Mouse (Mus musculus) kidney, adult 9 months (tissue): ENCODE measurements around the gene Nudt14.

Experiments
- DNase-seq: peaks from one replicate; pipeline ENCODE4 v3.0.0; 2022

Nudt14 gene

GRCm38 (mm10) chr12:112908991-112909390 is 32.9 kb downstream of the Nudt14 start:
- no peak for DNase-seq

- DNase-seq, result no peak
These were observed 36.9 kb downstream of the Nudt14 start for GRCm38 (mm10) chr12:112905001-112905400.

- DNase-seq, result no peak
These were observed 38.0 kb downstream of the Nudt14 start for GRCm38 (mm10) chr12:112903941-112904340.

- DNase-seq, result no peak
These were observed 41.3 kb downstream of the Nudt14 start for GRCm38 (mm10) chr12:112900641-112901040.

- DNase-seq, result no peak
These were observed 43.0 kb downstream of the Nudt14 start for GRCm38 (mm10) chr12:112898960-112899359.

- DNase-seq, result no peak
These were observed 43.6 kb downstream of the Nudt14 start for GRCm38 (mm10) chr12:112898351-112898750.

GRCm38 (mm10) chr12:112897522-112898212 is 44.3 kb downstream of the Nudt14 start:
- peak; percentile 51 for DNase-seq

GRCm38 (mm10) chr12:112894969-112895368 is 47.0 kb downstream of the Nudt14 start:
- DNase-seq, result peak; percentile 32

GRCm38 (mm10) chr12:112894303-112894884 is 47.5 kb downstream of the Nudt14 start:
- no peak for DNase-seq

- no peak for DNase-seq
These were observed 56.5 kb downstream of the Nudt14 start for GRCm38 (mm10) chr12:112885465-112885864.
